ENCODE assay signal across 24 mouse cellular contexts in genomic region chr1:11466325-11466724, GRCm38 (mm10). TPM values are rescaled to one million over a fixed set of nuclear protein-coding genes. Genes with fewer than 3 reads are reported as not detected.
DNase-seq lines count a peak whose midpoint lies in the region; ATAC-seq and TF ChIP-seq lines count a peak whose summit lies in the region.
"Had no signal": no experiment of that assay in that cellular context is flagged by ENCODE, and none has a peak within 500 bp of the region (broad histone marks: within the 10 kb centered on the region; RNA-seq: fewer than 3 reads in every experiment).

No protein-coding gene starts in this region.

- no peak overlapping the region for H3K4me3 ChIP-seq in heart, postnatal 0 days (ENCODE audit: low read depth, low read length)
- H3K4me3 ChIP-seq in heart, embryonic 12.5 days: no peak overlapping the region
- H3K4me3 ChIP-seq in lung, embryonic 14.5 days (ENCODE audit: low read depth, low read length): no peak overlapping the region
- H3K4me3 ChIP-seq in MEL (ENCODE audit: control insufficient read depth in 1 of 2, insufficient read depth in 1 of 2, low read depth in 2 of 2, low read length in 2 of 2): no peak overlapping the region
- no peak overlapping the region for H3K4me3 ChIP-seq in stomach, postnatal 0 days (ENCODE audit: low read depth, low read length)
- H3K4me3 ChIP-seq: embryonic facial prominence, embryonic 15.5 days; kidney, embryonic 15.5 days; limb, embryonic 15.5 days; liver, embryonic 15.5 days had no signal

- no peaks in the 10 kb centered on the region for H3K36me3 ChIP-seq in heart, postnatal 0 days (replicated peaks; ENCODE audit: control insufficient read depth, insufficient read depth, low read length)
- no peaks in the 10 kb centered on the region for H3K36me3 ChIP-seq in heart, embryonic 12.5 days
- H3K36me3 ChIP-seq in lung, embryonic 14.5 days (ENCODE audit: insufficient read depth): no peaks in the 10 kb centered on the region
- no peaks in the 10 kb centered on the region for H3K36me3 ChIP-seq in MEL (ENCODE audit: control insufficient read depth in 1 of 2, insufficient read depth in 2 of 2, low read length in 2 of 2)
- no peaks in the 10 kb centered on the region for H3K36me3 ChIP-seq in stomach, postnatal 0 days (ENCODE audit: control insufficient read depth, insufficient read depth, low read length)
- H3K36me3 ChIP-seq: embryonic facial prominence, embryonic 15.5 days; kidney, embryonic 15.5 days; limb, embryonic 15.5 days; liver, embryonic 15.5 days had no signal

- TF ChIP-seq POLR2A in MEL (IDR thresholded peaks at IDR 0.05; ENCODE audit: control insufficient read depth in 1 of 2, insufficient read depth in 1 of 2, low read depth in 1 of 2, low read length in 2 of 2, poor library complexity in 1 of 2): no peak

- TF ChIP-seq EP300 in heart, postnatal 0 days (IDR thresholded peaks at IDR 0.05; ENCODE audit: low read depth): no peak
- no peak for TF ChIP-seq EP300 in MEL (IDR thresholded peaks at IDR 0.05; ENCODE audit: low read depth in 1 of 2, low read length in 2 of 2)
- TF ChIP-seq EP300 in stomach, postnatal 0 days (optimal IDR thresholded peaks at IDR 0.05): no peak

- H3K9ac ChIP-seq in heart, postnatal 0 days (replicated peaks; ENCODE audit: low read depth, low read length): no peak overlapping the region
- no peak overlapping the region for H3K9ac ChIP-seq in heart, embryonic 12.5 days
- H3K9ac ChIP-seq in lung, embryonic 14.5 days: no peak overlapping the region
- H3K9ac ChIP-seq in MEL (ENCODE audit: control insufficient read depth, low read depth, low read length, poor library complexity, severe bottlenecking): no peak overlapping the region
- no peak overlapping the region for H3K9ac ChIP-seq in stomach, postnatal 0 days (ENCODE audit: low read length)
- H3K9ac ChIP-seq: embryonic facial prominence, embryonic 15.5 days; kidney, embryonic 15.5 days; limb, embryonic 15.5 days; liver, embryonic 15.5 days had no signal

- peak; percentile 41; the same call in 1 of the 2 replicates for TF ChIP-seq CTCF in heart, postnatal 0 days (IDR thresholded peaks at IDR 0.05; ENCODE audit: low read depth)
- no peak for TF ChIP-seq CTCF in lung, embryonic 14.5 days (IDR thresholded peaks at IDR 0.05; ENCODE audit: low read depth)
- peak in 1 of 3 experiments; percentile 15; a peak in 1 of 6 replicates for TF ChIP-seq CTCF in MEL (IDR thresholded peaks at IDR 0.05 in 2 of 3, conservative IDR thresholded peaks at IDR 0.05 in 1 of 3; ENCODE audit: control insufficient read depth in 1 of 3, insufficient read depth in 1 of 3, low read depth in 2 of 3, low read length in 3 of 3, poor library complexity in 1 of 3, severe bottlenecking in 1 of 3)
- TF ChIP-seq CTCF in stomach, postnatal 0 days (IDR thresholded peaks at IDR 0.05; ENCODE audit: low read depth): peak; percentile 38

- H3K27me3 ChIP-seq in heart, postnatal 0 days (ENCODE audit: control insufficient read depth, insufficient read depth, low read length): no peaks in the 10 kb centered on the region
- H3K27me3 ChIP-seq in heart, embryonic 12.5 days (replicated peaks): no peaks in the 10 kb centered on the region
- H3K27me3 ChIP-seq in lung, embryonic 14.5 days (ENCODE audit: insufficient read depth, low read length): no peaks in the 10 kb centered on the region
- no peaks in the 10 kb centered on the region for H3K27me3 ChIP-seq in MEL (ENCODE audit: control insufficient read depth in 1 of 2, insufficient read depth in 2 of 2, low read length in 2 of 2)
- H3K27me3 ChIP-seq in stomach, postnatal 0 days (ENCODE audit: control insufficient read depth, insufficient read depth, low read length): no peaks in the 10 kb centered on the region
- H3K27me3 ChIP-seq: embryonic facial prominence, embryonic 15.5 days; kidney, embryonic 15.5 days; limb, embryonic 15.5 days; liver, embryonic 15.5 days had no signal

- no peaks in the 10 kb centered on the region for H3K9me3 ChIP-seq in heart, postnatal 0 days (replicated peaks; ENCODE audit: control insufficient read depth, low read length)
- no peaks in the 10 kb centered on the region for H3K9me3 ChIP-seq in heart, embryonic 12.5 days (replicated peaks)
- H3K9me3 ChIP-seq in lung, embryonic 14.5 days (ENCODE audit: low read depth, low read length): no peaks in the 10 kb centered on the region
- H3K9me3 ChIP-seq in MEL (replicated peaks; ENCODE audit: insufficient read depth, low read length): no peaks in the 10 kb centered on the region
- H3K9me3 ChIP-seq in stomach, postnatal 0 days (ENCODE audit: control insufficient read depth, low read length): no peaks in the 10 kb centered on the region
- H3K9me3 ChIP-seq: embryonic facial prominence, embryonic 15.5 days; kidney, embryonic 15.5 days; limb, embryonic 15.5 days; liver, embryonic 15.5 days had no signal

- TF ChIP-seq RAD21 in MEL (IDR thresholded peaks at IDR 0.05; ENCODE audit: low read depth, low read length): peak; percentile 3; the same call in 1 of the 2 replicates

- H3K27ac ChIP-seq in heart, postnatal 0 days (ENCODE audit: low read depth): no peak overlapping the region
- H3K27ac ChIP-seq in heart, embryonic 12.5 days (ENCODE audit: poor library complexity, severe bottlenecking): no peak overlapping the region
- no peak overlapping the region for H3K27ac ChIP-seq in lung, embryonic 14.5 days (ENCODE audit: low read depth)
- H3K27ac ChIP-seq in MEL (ENCODE audit: control insufficient read depth, low read depth, low read length): no peak overlapping the region
- H3K27ac ChIP-seq in stomach, postnatal 0 days (replicated peaks): no peak overlapping the region
- H3K27ac ChIP-seq: embryonic facial prominence, embryonic 15.5 days; kidney, embryonic 15.5 days; limb, embryonic 15.5 days; liver, embryonic 15.5 days had no signal

- H3K4me1 ChIP-seq in heart, postnatal 0 days (ENCODE audit: control insufficient read depth, insufficient read depth): no peaks in the 10 kb centered on the region
- no peaks in the 10 kb centered on the region for H3K4me1 ChIP-seq in heart, embryonic 12.5 days (replicated peaks)
- no peaks in the 10 kb centered on the region for H3K4me1 ChIP-seq in lung, embryonic 14.5 days (ENCODE audit: insufficient read depth)
- H3K4me1 ChIP-seq in MEL (ENCODE audit: control insufficient read depth in 1 of 2, insufficient read depth in 2 of 2, low read length in 2 of 2): no peaks in the 10 kb centered on the region
- no peaks in the 10 kb centered on the region for H3K4me1 ChIP-seq in stomach, postnatal 0 days (replicated peaks; ENCODE audit: control insufficient read depth, insufficient read depth)
- H3K4me1 ChIP-seq: embryonic facial prominence, embryonic 15.5 days; kidney, embryonic 15.5 days; limb, embryonic 15.5 days; liver, embryonic 15.5 days had no signal

- WGBS in heart, postnatal 0 days: 47% methylated on average over 1 of the region's 1 CpGs
- WGBS in heart, embryonic 12.5 days: 49% methylated on average over 1 of the region's 1 CpGs
- 51% methylated on average over 1 of the region's 1 CpGs for whole genome bisulfite sequencing in lung, embryonic 14.5 days
- 63% methylated on average over 1 of the region's 1 CpGs for WGBS in stomach, postnatal 0 days

- no peak for DNase-seq in heart, postnatal 0 days (ENCODE audit: low spot score)
- peak; percentile 4 for DNase-seq in lung, embryonic 14.5 days
- DNase-seq in lung, adult 18-20 months: no peak
- no peak for DNase-seq in MEL (ENCODE audit: low read depth, low spot score)
- DNase-seq in stomach, postnatal 0 days (ENCODE audit: low spot score): no peak
- no peak for DNase-seq in embryo, embryonic 10.5 days (ENCODE audit: low spot score)
- DNase-seq: adrenal gland, adult 8-10 months; cerebellum, postnatal 25 days; gastrocnemius, postnatal 25 days; heart, postnatal 10 days; layer of hippocampus, postnatal 36 days; lung, postnatal 10 days; right cerebral cortex, postnatal 14 days; spleen, adult 18-20 months; thymus, adult 18-20 months had no signal

- no peak overlapping the region for H3K4me2 ChIP-seq in heart, postnatal 0 days (ENCODE audit: low read depth, low read length)
- H3K4me2 ChIP-seq in heart, embryonic 12.5 days: no peak overlapping the region
- no peak overlapping the region for H3K4me2 ChIP-seq in lung, embryonic 14.5 days
- no peak overlapping the region for H3K4me2 ChIP-seq in stomach, postnatal 0 days (replicated peaks; ENCODE audit: low read depth)
- H3K4me2 ChIP-seq: embryonic facial prominence, embryonic 15.5 days; kidney, embryonic 15.5 days; limb, embryonic 15.5 days; liver, embryonic 15.5 days had no signal

- no peaks in the 10 kb centered on the region for H3K79me2 ChIP-seq in MEL (ENCODE audit: control insufficient read depth, insufficient read depth, low read length, poor library complexity)

- no peak for ATAC-seq in heart, postnatal 0 days (ENCODE audit: insufficient read depth, low read depth)
- no peak for ATAC-seq in heart, embryonic 12.5 days (ENCODE audit: insufficient number of reproducible peaks, low FRiP score)
- no peak for ATAC-seq in lung, embryonic 14.5 days (ENCODE audit: insufficient read depth)
- no peak for ATAC-seq in stomach, postnatal 0 days (ENCODE audit: low FRiP score, low TSS enrichment)
- ATAC-seq: intestine, embryonic 16.5 days; midbrain, embryonic 16.5 days had no signal

TF ChIP-seq in MEL, 35 proteins besides CTCF, POLR2A, EP300 and RAD21:
- TF ChIP-seq TCF12 (IDR thresholded peaks at IDR 0.05; ENCODE audit: low read depth, low read length): no peak
- TF ChIP-seq E2F4 (IDR thresholded peaks at IDR 0.05; ENCODE audit: borderline replicate concordance, low read depth, low read length): no peak
- peak; percentile 25; the same call in 1 of the 2 replicates for TF ChIP-seq SMC3 (IDR thresholded peaks at IDR 0.05; ENCODE audit: low read depth, low read length)

RNA-seq across cellular contexts. Expression of gene A830018L16Rik, which starts 52.4 kb away (rescaled TPM):
- total RNA-seq in heart, postnatal 0 days (2014; rRNA removed; ENCODE audit: low replicate concordance): 0.89 TPM in 1 of 2 replicates, not detected in the other
- 0.12 and 0.32 TPM in 2 replicates for polyA plus RNA-seq in heart, postnatal 0 days (2015; fragmentation: Nextera tagmentation; extraction: Ambion mirVana)
- 0.17 and 0.45 TPM in 2 replicates for polyA plus RNA-seq in heart, embryonic 12.5 days (2016; fragmentation: Nextera tagmentation; extraction: Ambion mirVana)
- polyA plus RNA-seq in lung, embryonic 14.5 days (2014; fragmentation: Nextera tagmentation; extraction: Ambion mirVana): 0.64 and 0.93 TPM in 2 replicates
- total RNA-seq in MEL (2012; rRNA removed): not detected in 2 replicates
- not detected for polyA plus RNA-seq in MEL (2012; ENCODE audit: insufficient read depth in 1 of 2, insufficient read length in 2 of 2, low read depth in 1 of 2, low replicate concordance in 2 of 2, missing spikeins in 1 of 2)
- polyA plus RNA-seq in stomach, postnatal 0 days (2015; fragmentation: Nextera tagmentation; extraction: Ambion mirVana): 3.4 and 3.5 TPM in 2 replicates
- total RNA-seq: megakaryocyte, adult 5-6 weeks had no signal
- polyA plus RNA-seq: C2C12 had no signal
